Mouse (Mus musculus) ES-E14 (cell line): ENCODE results near the gene Gm20741.

Source experiments
- CHD2 ChIP-seq: IDR thresholded peaks from 2 replicates; pipeline ENCODE4 v1.6.1; 2014; ENCODE audit warnings: mild to moderate bottlenecking, low read depth, low read length, inconsistent platforms
- HCFC1 ChIP-seq: IDR thresholded peaks from 2 replicates; pipeline ENCODE4 v1.6.1; 2012; ENCODE audit warnings: low read length, inconsistent platforms, borderline replicate concordance; ENCODE audit not compliant: insufficient read depth
- MAFK ChIP-seq: IDR thresholded peaks from 2 replicates; pipeline ENCODE4 v1.6.1; 2014; ENCODE audit warnings: mild to moderate bottlenecking, low read depth, low read length, inconsistent platforms; ENCODE audit not compliant: insufficient read depth
- ZC3H11A ChIP-seq: IDR thresholded peaks from 2 replicates; pipeline ENCODE4 v1.6.1; 2012; ENCODE audit warnings: low read depth, mild to moderate bottlenecking, inconsistent platforms, low read length, borderline replicate concordance
- ZNF384 ChIP-seq: IDR thresholded peaks from 2 replicates; pipeline ENCODE4 v1.6.1; 2012; ENCODE audit warnings: low read depth, low read length, inconsistent platforms

DNA sequence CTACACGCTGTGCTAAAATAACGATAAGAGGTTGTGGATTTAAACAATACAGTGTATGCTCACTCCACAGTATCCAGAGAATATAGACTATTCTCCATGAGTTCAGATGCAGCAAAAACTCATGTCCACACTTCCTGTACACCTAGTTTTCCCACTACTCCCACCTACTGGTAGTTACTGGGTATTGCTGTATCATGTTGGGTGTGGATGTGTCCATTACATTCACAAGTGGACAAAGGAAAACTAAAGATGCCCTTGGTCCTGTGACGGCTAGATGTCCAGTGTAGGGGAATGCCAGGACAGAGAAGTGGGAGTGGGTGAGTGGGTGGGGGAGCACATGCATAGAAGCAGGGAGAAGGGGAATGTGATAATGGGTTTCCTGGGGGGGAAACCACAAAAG, 11.7 kb upstream of the Gm20741 start:
- TF ChIP-seq ZNF384 (no peak), CHD2 (no peak), MAFK (no peak), HCFC1 (no peak), ZC3H11A (no peak)
